Mouse (Mus musculus): ENCODE results near the gene Rab34. TPM values are rescaled to one million over a fixed set of nuclear protein-coding genes. Genes with fewer than 3 reads are reported as not detected.

Gene Rab34
- total RNA-seq, 1 experiment from 2014 or later = 89.2 TPM

- DNase-seq = no peak
These were observed 27.6 kb downstream of the Rab34 start for GRCm38 (mm10) chr11:78215709-78216317.

- DNase-seq = no peak
These were observed 35.4 kb downstream of the Rab34 start for GRCm38 (mm10) chr11:78223586-78223985.

DNA sequence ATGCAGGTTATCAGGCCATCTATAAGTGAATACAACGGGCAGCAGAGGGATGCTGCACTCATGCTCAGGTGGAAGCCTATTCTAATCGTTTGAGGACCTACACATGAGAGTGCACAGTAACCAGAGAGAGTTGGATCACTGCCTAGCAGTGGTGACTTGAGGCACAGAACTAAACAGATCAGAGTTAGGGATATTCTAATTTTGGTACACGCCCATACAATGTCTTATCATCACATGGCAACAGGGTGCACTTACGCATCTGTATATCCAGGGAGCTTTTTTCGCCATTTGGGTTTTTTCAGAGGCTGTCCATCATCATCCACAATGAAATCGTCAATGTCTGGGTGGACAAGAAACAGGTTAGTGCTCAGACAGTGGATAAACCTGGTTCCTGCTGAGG is 43.3 kb downstream of the Rab34 start:
- no peak for DNase-seq

DNA sequence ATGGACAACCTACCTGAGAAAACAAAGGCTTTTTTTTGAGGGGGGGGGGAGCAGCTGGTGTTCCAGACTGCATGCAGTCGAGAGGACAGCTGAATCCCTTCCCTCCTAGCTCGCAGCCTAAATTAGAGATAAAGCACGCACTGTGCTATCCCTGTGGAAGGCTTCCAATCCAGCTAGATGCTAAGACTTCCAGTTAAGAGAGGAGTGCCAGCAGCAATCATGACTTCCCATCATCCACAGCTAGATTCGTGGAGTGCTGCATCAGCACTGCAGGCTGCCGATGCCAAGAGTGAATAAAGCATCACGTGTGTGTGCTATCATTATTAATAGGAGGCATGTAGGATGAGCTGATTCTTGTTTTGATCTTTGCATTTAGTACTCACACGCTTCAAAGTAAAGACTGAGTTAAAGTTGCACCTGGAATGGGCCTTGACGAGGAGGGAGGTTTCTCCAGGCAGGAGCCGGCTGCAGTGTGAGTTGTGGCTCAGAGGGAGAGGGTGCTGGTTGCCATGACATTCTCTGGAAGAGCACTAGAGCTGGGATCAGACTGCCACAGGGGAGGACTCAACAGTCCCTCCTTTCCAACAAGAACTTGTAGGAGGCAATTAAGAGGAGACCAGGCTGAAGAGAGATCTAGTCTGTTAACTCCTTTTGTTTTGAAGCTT is 52.1 kb downstream of the Rab34 start:
- DNase-seq = no peak

Small RNA genes within 50 kb of the gene (microRNA-seq; reads per million reads assigned to microRNA genes)
- 0.43 to 1.1 reads per million in 2 experiments for gene Mir7653

Other genes starting within 250 kb of the Rab34 start
- 52.2 and 60.9 TPM in 2 replicates for gene Phf12, start 205.7 kb upstream of the Rab34 start, total RNA-seq (2021)
- gene Dhrs13, start 156.2 kb upstream of the Rab34 start, total RNA-seq (2021) = 9.9 and 10.3 TPM in 2 replicates
- gene Flot2, start 150.5 kb upstream of the Rab34 start, total RNA-seq (2021) = 74.3 and 81.5 TPM in 2 replicates
- gene Eral1, start 108.0 kb upstream of the Rab34 start, total RNA-seq (2021) = 28.8 and 31.6 TPM in 2 replicates
- gene Fam222b, start 93.8 kb upstream of the Rab34 start, total RNA-seq (2021) = 18.1 and 19.1 TPM in 2 replicates
- 47.2 and 50.7 TPM in 2 replicates for gene Traf4, start 22.8 kb upstream of the Rab34 start, total RNA-seq (2021)
- 8.5 and 9.0 TPM in 2 replicates for gene Nek8, start 11.8 kb upstream of the Rab34 start, total RNA-seq (2021)
- 36.4 and 46.4 TPM in 2 replicates for gene Tlcd1, start 11.7 kb upstream of the Rab34 start, total RNA-seq (2021)
- 1,759 and 1,890 TPM in 2 replicates for gene Rpl23a, start 4.8 kb upstream of the Rab34 start, total RNA-seq (2021)
- 17.6 and 26.3 TPM in 2 replicates for gene Proca1, start 5.0 kb downstream of the Rab34 start, total RNA-seq (2021)
- 75.3 and 78.8 TPM in 2 replicates for gene Sdf2, start 57.3 kb downstream of the Rab34 start, total RNA-seq (2021)
- 60.1 and 65.4 TPM in 2 replicates for gene Supt6, start 57.6 kb downstream of the Rab34 start, total RNA-seq (2021)
- 146 and 153 TPM in 2 replicates for gene 2610507B11Rik, start 73.3 kb downstream of the Rab34 start, total RNA-seq (2021)
- 0.41 and 0.83 TPM in 2 replicates for gene BC030499, start 102.4 kb downstream of the Rab34 start, total RNA-seq (2021)
- 9.7 and 12.4 TPM in 2 replicates for gene Spag5, start 113.1 kb downstream of the Rab34 start, total RNA-seq (2021)
- 8.8 and 9.2 TPM in 2 replicates for gene Aldoc, start 134.5 kb downstream of the Rab34 start, total RNA-seq (2021)
- 43.0 and 47.6 TPM in 2 replicates for gene Pigs, start 140.0 kb downstream of the Rab34 start, total RNA-seq (2021)
- gene Unc119, start 155.1 kb downstream of the Rab34 start, total RNA-seq (2021) = 24.4 and 26.8 TPM in 2 replicates
- gene Foxn1, start 198.1 kb downstream of the Rab34 start, total RNA-seq (2021) = 0.15 TPM in 1 of 2 replicates, not detected in the other
- not detected in 2 replicates for gene Slc13a2, start 233.8 kb downstream of the Rab34 start, total RNA-seq (2021)

All from adrenal gland, postnatal 14 days (tissue).